Mouse (Mus musculus) left cerebral cortex, adult 18-20 months (tissue): ENCODE results near the gene Sgce. TPM values are rescaled to one million over a fixed set of nuclear protein-coding genes. Genes with fewer than 3 reads are reported as not detected.
"Not testable (repeated sequence)": the region's sequence is repeated elsewhere in the genome, so short reads cannot be mapped to it uniquely, and the experiment has no call there.

Experiments used
- DNase-seq, 2 experiments: peaks; one replicate each; pipeline ENCODE4 v3.0.0; 2021 to 2022; ENCODE audit warnings: low spot score in 2 of 2, mixed read lengths in 1 of 2
- long read RNA-seq, 2 experiments: library from polyadenylated mRNA; stranded (forward); transcript quantifications; one replicate each; pipeline ENCODE4 v2.0.0; 2021
- total RNA-seq, 2 experiments: library from RNA; stranded (reverse); gene quantifications; 2 replicates each; pipeline ENCODE4 v1.2.3; 2021

The Sgce gene
- total RNA-seq: 10 to 100 TPM; 34.0 TPM
- long read RNA-seq, experiment 1, transcript Sgce-201 (11 exons, 1,703 nt): minor isoform, 5 of 42 reads
- long read RNA-seq, experiment 1, transcript Sgce-205 (11 exons, 1,696 nt): major isoform, 12 of 42 reads
- long read RNA-seq, experiment 1, partial matches to known transcripts: 10 of 42 reads
- long read RNA-seq, experiment 1, other reads (novel, unspliced or antisense): 8 of 42 reads
- long read RNA-seq, experiment 2, transcript Sgce-205 (11 exons, 1,696 nt): minor isoform, 8 of 47 reads
- long read RNA-seq, experiment 2, transcript Sgce-201 (11 exons, 1,703 nt): major isoform, 11 of 47 reads
- long read RNA-seq, experiment 2, partial matches to known transcripts: 16 of 47 reads
- long read RNA-seq, experiment 2, other reads (novel, unspliced or antisense): 7 of 47 reads

GRCm38 (mm10) chr6:4746696-4747439 lies at the start of gene Sgce, which contains the start of gene Peg10:
Sgce (minus strand) TSS chr6:4747207.
Peg10 (plus strand) TSS chr6:4747306.
- peak; percentile 55 to 64 for DNase-seq

GRCm38 (mm10) chr6:4796281-4796680 lies 49.3 kb upstream of the Sgce start:
- DNase-seq: no peak

- DNase-seq: no peak
Measured at GRCm38 (mm10) chr6:4762252-4762651, 15.2 kb upstream of the Sgce start.

GRCm38 (mm10) chr6:4761415-4762142 lies 14.6 kb upstream of the Sgce start:
- not testable (repeated sequence) for DNase-seq

GRCm38 (mm10) chr6:4754886-4755285 lies 7.9 kb upstream of the Sgce start:
- DNase-seq: no peak

- DNase-seq: no peak
Measured at GRCm38 (mm10) chr6:4754286-4754685, 7.3 kb upstream of the Sgce start.

- no peak for DNase-seq
Measured at GRCm38 (mm10) chr6:4751355-4751754, 4.3 kb upstream of the Sgce start.

GRCm38 (mm10) chr6:4749091-4749490 lies 2.1 kb upstream of the Sgce start:
- peak; percentile 92 to 94 for DNase-seq

- peak in 1 of 2 experiments; percentile 19 for DNase-seq
Measured at GRCm38 (mm10) chr6:4748506-4748961, 1.5 kb upstream of the Sgce start.

- DNase-seq: peak; percentile 14 to 58
Measured at GRCm38 (mm10) chr6:4747677-4748505, 884 bp upstream of the Sgce start.

GRCm38 (mm10) chr6:4746036-4746695 lies 841 bp downstream of the Sgce start:
- no peak for DNase-seq

GRCm38 (mm10) chr6:4740511-4740910 lies 6.5 kb downstream of the Sgce start:
- peak; percentile 15 to 25 for DNase-seq

- no peak for DNase-seq
Measured at GRCm38 (mm10) chr6:4739522-4740355, 7.3 kb downstream of the Sgce start.

- DNase-seq: no peak
Measured at GRCm38 (mm10) chr6:4738717-4739116, 8.3 kb downstream of the Sgce start.

- no peak for DNase-seq
Measured at GRCm38 (mm10) chr6:4738034-4738629, 8.9 kb downstream of the Sgce start.

- no peak for DNase-seq
Measured at GRCm38 (mm10) chr6:4736372-4736771, 10.6 kb downstream of the Sgce start.

- DNase-seq: no peak
Measured at GRCm38 (mm10) chr6:4733208-4733607, 13.8 kb downstream of the Sgce start.

GRCm38 (mm10) chr6:4731675-4732074 lies 15.3 kb downstream of the Sgce start:
- DNase-seq: no peak

GRCm38 (mm10) chr6:4728305-4728704 lies 18.7 kb downstream of the Sgce start:
- no peak for DNase-seq
